Mouse (Mus musculus): ENCODE measurements around the gene Trp53rkb.

DNA sequence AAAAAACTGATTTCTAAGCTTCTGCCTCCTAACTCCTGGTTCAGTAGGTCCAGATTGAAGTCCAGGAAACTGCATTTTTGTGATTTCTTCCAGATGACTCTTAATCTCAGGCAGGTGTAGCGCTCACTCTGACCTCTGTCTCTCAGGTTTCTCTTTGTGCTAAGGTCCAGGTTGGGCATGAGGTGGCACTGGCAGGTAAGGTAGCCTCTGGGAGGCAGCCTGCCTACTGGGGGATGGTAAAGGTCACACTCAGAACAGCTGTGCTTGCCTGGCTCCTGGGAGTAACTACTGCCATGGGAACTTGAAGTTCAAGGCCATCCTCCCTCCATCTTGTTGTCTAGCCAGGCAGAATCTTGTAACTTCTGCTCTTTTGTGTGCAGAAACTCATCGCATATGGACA lies 41.8 kb downstream of the Trp53rkb start:
- TF ChIP-seq CTCF (conservative IDR thresholded peaks at IDR 0.05; ENCODE audit: insufficient read depth, insufficient read length, low read depth, low read length) (no peak), POLR2A (IDR thresholded peaks at IDR 0.05; ENCODE audit: low read depth, low read length) (no peak)
